Mouse (Mus musculus) layer of hippocampus, adult 9-10 months (tissue): ENCODE data around the gene Fubp3.
A peak's percentile ranks its signal among the peaks of the same experiment; 100 is the strongest.
"Not testable (repeated sequence)": the region's sequence is repeated elsewhere in the genome, so short reads cannot be mapped to it uniquely, and the experiment has no call there.

Experiments
- DNase-seq: peaks from one replicate; pipeline ENCODE4 v3.0.0; 2022; ENCODE audit warnings: low spot score

The Fubp3 gene

DNA sequence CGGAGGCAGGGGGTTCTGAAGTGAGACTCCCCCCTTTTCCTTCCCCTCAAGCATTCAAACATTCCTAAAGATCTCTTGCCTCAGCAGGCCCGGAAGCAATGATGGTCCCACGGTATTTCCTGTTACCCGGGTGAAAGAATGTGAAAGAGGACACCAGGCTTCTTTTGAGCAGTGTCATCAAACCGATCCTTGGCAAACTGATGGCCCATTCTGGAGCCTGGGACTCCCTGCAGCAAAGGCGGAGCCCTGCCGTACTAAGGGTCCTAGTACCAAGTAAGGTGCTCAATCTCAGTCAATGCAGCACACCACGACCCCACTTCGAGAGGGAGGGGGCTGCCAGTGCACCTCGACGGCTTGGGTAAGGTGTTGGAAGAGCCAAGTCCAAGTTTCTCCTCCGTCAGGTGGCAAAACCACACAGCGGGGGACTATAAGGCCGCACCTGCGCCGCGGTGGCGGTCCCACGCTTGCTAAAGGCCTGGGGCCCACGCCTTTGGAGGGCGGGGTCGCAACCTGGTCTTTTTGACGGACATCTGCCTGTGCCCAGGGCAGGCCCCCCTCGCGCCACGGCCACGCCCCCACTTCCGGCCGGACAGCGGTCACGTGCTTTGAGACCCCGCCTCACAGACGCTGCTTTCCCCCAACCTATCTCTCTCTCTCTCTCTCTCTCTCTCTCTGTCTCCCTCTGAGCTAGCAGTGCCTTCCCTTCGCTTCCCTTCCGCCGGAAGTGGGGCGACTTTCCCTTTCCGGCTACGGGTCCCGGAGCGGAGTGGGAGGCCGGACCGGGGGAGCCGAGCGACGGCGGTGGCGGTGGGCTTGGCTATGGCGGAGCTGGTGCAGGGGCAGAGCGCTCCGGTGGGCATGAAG is at the start of gene Fubp3:
TSS of gene Fubp3 (plus strand) at position 601 of the 864 bp plus-strand sequence.
- DNase-seq = peak; percentile 49

DNA sequence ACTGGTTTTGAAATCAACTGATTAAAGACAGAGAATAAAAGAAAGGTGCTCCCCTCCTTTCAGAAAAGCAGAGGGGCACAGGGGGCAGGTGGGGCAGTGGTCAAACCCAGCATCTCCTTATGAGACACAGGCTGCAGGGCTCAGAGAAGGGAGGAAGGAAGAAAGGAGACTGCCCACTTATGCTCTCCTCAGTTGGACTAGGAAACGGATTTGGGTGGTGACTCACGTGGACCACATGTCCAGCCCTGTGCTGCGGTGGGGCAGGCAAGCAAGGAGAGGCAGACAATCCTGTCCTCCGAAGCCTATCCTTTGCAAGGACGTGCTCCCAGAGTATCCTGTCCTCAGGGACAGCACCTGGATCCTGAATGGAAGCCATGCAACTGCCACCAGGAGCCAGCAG is 47.8 kb upstream of the Fubp3 start:
- no peak for DNase-seq

DNA sequence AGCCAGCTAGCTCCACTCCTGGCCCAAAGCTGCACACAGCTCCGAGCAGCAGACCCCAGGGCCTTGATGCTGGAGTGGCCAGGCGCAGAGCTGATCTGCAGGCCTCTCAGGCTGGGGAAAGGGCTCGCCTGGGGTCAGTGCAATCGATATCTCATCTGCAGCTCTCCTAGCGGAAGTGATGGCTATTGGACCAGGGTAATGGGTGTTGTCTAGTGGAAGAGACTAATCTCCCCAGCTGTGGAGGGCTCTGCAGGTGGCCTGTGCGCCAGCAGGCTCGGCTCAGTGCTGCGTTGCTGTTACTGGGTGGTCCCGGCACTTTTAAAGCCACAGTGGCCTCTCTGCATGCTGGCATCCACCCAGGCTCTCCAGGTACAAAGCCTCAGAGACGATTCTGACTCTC is 46.7 kb upstream of the Fubp3 start:
- DNase-seq = no peak

- DNase-seq = no peak
These were observed 42.2 kb upstream of the Fubp3 start for GRCm38 (mm10) chr2:31530201-31530600.

DNA sequence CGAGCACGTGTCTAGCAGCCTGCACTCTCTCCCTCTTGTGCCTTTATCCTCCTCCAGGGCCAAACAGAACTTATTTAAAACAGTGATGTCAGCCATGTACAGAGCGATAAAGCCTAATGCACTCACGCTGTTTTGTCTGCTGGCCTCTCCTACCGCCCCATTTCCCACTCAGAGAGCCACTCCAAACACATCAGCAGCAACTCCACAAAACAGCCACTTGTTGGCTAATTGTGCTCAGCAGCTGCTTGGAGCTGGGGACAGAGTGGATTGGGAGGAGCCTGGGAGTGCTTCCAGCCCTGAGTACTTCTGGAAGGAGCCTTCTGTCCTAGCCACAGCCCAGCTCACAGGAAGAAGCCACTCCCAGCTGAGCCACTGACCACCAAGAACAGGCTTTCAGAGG is 35.4 kb upstream of the Fubp3 start:
- no peak for DNase-seq

DNA sequence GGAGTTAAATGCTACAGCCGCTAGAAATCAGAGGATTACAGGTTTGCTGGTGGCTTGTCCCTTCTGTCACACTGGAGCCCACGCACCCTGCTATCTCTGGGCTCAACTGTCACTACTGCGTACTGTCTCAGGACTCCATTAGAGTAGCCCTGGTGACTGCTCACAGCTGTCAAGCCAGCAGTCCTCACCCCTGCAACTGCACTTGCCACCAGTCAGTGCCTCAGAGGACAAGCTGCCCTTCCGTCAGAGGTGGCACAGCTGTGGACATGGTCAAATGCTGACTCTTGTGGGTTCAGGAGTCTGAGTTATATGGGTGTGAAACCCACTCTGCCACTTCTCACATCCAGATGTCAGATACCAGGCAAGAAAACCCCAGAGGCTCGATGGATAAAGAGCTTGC is 33.7 kb upstream of the Fubp3 start:
- no peak for DNase-seq

DNA sequence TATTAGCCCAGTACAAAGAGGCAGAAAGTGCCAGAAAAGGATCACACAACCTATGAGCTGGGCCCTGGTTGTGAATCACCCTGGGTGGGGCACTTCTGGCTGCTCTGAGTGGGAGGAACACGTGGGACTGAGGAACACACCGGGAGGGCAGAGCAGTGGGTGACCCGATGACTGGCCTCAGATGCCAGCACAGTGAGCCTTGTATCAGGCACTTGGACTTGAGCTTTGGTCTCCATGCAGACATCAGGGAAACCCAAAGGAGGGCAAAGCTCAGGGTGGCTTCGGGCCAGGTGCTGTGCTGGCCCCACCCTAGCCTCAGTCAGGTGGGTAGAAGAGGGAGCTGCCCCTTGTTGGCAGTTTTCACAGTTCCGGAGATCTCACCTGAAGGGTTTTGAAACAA is 30.9 kb upstream of the Fubp3 start:
- no peak for DNase-seq

GRCm38 (mm10) chr2:31547726-31548125 is 24.7 kb upstream of the Fubp3 start:
- no peak for DNase-seq

GRCm38 (mm10) chr2:31550503-31550902 is 21.9 kb upstream of the Fubp3 start:
- no peak for DNase-seq

DNA sequence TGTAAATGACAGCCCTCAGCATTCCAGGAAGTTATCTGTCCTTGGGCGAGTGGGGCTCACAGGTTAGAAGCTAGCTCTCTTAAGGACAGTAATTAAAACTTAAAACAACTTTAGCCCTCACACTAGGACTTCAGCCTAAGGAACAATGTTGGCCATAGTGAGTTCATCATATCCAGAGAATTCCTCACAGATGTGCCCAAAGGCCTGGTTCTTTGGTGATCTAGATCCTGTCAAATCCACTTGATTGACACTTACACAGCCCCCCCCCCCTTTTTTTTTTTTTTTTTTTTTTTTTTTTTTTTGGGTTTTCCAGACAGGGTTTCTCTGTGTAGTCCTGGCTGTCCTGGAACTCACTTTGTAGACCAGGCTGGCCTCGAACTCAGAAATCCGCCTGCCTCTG is 21.1 kb upstream of the Fubp3 start:
- not testable (repeated sequence) for DNase-seq

DNA sequence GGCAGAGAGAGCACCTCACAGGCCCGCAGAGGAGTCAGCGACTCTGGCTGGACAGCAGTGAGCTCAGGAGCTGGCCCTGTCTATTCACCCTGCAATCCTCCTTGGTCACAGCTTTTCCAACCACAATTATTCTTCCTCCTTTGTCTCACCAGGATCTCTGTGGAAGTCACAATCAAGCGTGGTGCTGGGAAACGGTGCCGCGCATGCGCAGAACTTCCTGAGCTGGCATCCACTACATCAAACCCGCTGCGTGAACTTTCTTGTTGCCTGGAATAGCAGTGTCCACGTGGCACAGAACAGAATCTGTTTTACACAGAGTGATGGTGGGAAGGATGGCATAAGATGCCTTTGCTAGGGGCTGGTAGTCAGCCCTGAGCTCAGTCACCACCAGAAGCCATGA is 20.5 kb upstream of the Fubp3 start:
- no peak for DNase-seq

DNA sequence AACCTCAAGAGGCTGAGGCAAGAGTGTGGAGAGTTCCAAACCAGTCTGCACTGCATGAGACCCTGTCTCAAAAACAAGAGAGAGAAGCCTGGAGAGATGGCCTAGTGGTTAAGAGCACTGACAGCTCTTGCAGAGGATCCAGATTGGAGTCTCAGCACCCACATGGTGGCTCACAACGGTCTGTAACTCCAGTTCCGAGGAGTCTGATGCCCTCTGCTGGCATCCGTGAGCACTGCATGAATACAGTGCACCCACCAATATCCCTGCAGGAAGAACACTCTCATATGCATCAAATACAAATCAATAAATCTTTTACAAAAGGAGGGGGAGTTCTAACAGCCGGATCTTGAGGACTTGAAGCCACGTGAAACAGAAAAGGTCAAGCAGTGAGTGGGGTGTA is 17.8 kb upstream of the Fubp3 start:
- no peak for DNase-seq

DNA sequence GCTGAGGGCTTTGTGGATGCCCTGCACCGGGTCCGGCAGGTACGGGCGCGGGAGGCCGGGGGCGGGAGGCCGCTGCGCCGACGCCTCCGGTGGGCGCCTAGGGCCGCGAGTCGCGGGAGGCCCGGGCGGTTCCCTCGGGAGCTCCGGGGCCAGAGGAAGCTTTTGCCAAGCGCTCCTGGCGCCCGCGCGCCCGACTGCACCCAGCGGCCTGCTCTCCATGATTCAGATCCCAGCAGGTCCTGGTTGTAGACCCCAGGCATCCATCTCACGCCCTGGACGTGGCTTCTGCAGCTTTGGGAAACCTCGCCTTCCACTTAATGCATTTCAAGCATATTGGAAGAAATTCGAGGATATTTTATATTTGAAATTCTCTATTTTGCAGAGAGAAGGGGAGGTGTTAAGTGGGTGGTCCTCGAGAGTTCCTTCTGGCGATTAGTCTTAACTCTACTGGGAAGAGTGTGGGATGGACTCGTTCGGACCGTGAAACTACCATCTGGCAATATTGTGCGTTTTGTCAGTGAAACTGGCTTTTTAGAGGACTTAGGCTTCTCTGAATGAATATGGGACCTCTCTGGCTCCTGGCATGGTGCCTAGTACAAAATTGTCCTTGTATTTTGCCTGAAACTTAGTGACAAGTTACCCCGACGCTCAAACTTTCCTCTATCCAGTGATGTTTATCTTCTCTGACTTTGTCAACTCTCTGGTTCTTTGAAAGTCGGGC is 624 bp downstream of the Fubp3 start:
- DNase-seq = no peak

DNA sequence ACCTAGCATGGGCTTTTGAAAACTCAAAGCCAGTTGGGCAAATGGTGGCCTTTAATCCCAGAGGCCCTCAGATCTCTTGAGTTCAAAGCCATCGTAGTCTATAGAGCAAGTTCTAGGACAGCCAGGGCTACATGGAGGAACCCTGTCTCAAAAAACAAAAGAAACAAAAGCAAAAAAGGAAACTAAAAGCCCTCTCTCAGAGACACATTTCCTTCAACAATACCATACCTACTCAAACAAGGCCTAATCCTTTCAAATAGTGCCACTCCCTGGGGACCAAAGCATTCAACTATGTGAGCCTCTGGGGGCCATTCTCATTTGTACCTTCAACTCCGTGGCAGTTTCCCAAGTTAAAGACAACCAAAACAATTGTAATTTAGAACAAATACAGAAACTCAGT is 9.2 kb downstream of the Fubp3 start:
- no peak for DNase-seq

DNA sequence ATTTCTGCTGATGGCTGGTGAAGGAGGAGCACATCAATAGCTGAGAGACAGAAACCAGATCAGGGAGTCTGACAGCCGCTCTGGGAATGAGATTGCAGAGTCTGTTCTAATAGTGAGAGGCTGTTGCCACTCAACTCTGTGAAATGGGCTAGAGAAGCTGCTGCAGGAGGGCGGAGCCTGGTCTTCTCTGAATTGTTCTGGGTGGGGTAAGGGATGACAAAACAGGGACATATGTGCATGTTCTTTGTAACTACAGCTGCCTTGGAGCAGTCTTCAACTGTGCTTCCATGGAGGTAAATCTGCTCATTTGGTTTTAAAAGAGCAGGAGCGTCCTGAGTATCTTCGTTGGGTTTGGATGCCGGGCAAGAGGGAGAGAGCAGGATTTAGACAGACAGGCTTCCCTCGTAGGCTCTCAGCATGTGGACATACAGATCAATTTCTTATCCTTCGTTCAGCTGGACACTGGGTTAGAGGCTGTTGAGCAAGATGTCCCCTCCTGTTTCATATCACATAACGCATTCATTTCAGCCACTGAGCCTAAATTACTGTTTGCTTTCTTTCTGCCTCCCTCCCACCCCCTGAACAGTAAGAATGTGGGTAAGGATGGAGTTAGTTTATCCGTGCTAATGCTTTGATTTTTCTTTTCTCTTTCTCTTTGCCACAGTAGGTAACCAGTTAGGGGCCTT is 19.5 kb downstream of the Fubp3 start:
- no peak for DNase-seq

DNA sequence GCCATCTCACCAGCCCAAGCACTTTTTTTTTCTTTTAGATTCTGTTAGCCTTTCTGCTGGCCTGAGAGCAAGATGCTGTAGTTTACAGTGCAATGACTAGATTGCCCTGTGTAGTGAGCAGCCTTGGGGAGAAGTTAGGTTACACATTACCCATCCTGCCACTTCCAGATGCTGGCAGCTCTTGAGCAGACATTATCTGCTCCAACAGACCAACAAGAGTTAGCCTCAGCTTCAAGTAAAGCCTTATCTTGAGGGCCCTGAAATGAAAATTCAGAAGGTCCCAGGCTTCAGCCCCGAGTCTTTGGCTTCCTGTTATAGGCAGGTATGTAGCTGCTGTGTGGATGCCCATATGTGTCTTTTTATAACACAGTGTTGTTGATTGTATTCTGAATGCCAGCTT is 35.1 kb downstream of the Fubp3 start:
- DNase-seq = no peak

- DNase-seq = no peak
These were observed 37.4 kb downstream of the Fubp3 start for GRCm38 (mm10) chr2:31609859-31610261.

DNA sequence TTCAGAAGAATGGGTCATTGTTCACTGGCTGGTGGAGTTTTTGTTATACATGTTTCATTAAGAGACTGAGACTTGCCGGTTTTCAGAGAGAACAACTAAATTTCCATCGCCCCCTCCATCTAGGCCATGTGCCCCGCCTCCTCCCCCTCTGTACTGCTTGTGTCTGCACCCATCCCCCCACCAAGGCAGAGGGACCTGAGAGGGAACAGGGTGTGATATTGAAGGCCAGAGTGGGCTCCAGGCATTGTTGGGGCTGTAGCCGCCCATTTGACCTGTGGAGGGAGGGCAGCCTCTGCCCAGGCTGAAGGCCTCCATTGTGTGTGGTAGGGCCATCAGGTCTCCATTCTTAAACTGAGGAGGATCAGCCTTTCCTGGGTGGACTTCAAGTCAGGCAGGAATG is 38.5 kb downstream of the Fubp3 start:
- no peak for DNase-seq

GRCm38 (mm10) chr2:31611400-31611799 is 38.9 kb downstream of the Fubp3 start:
- DNase-seq = no peak

- DNase-seq = no peak
These were observed 40.2 kb downstream of the Fubp3 start for GRCm38 (mm10) chr2:31612627-31613026.

GRCm38 (mm10) chr2:31613781-31614180 is 41.3 kb downstream of the Fubp3 start:
- no peak for DNase-seq

GRCm38 (mm10) chr2:31618484-31619161 is 46.2 kb downstream of the Fubp3 start:
- DNase-seq = no peak
